ENCODE assay signal across 8 mouse cellular contexts in genomic region chr6:87671353-87671752, GRCm38 (mm10). TPM values are rescaled to one million over a fixed set of nuclear protein-coding genes. Genes with fewer than 3 reads are reported as not detected.
DNase-seq lines count a peak whose midpoint lies in the region; ATAC-seq and TF ChIP-seq lines count a peak whose summit lies in the region.

No protein-coding gene starts in this region.

- H3K4me3 ChIP-seq in lung, embryonic 16.5 days (ENCODE audit: low read length): peak overlapping the region; percentile 77
- peak overlapping the region; percentile 63 for H3K4me3 ChIP-seq in embryonic fibroblast, embryonic 13.5 days (ENCODE audit: insufficient read depth, low read length)
- H3K4me3 ChIP-seq in intestine, postnatal 0 days (ENCODE audit: low read depth, low read length): peak overlapping the region; percentile 61
- H3K4me3 ChIP-seq in neural tube, embryonic 14.5 days (ENCODE audit: low read depth, low read length): peak overlapping the region; percentile 80

- no peaks in the 10 kb centered on the region for H3K9me3 ChIP-seq in lung, embryonic 16.5 days (ENCODE audit: control insufficient read depth, low read length)
- H3K9me3 ChIP-seq in intestine, postnatal 0 days (ENCODE audit: control insufficient read depth): no peaks in the 10 kb centered on the region
- no peaks in the 10 kb centered on the region for H3K9me3 ChIP-seq in neural tube, embryonic 14.5 days (ENCODE audit: control insufficient read depth, low read length)

- H3K4me2 ChIP-seq in lung, embryonic 16.5 days (ENCODE audit: low read depth, low read length): peak overlapping the region; percentile 81
- peak overlapping the region; percentile 72 for H3K4me2 ChIP-seq in intestine, postnatal 0 days (replicated peaks; ENCODE audit: low read depth)
- peak overlapping the region; percentile 71 for H3K4me2 ChIP-seq in neural tube, embryonic 14.5 days (ENCODE audit: low read depth, low read length)

- DNase-seq in lung, postnatal 36 days: no peak
- no peak for DNase-seq in urinary bladder, adult 18-20 months (ENCODE audit: low spot score in 2 of 2)
- DNase-seq in adrenal gland, adult 8-10 months: no peak
- DNase-seq in embryo, embryonic 11 days: no peak

- TF ChIP-seq CTCF in embryonic fibroblast, embryonic 13.5 days (IDR thresholded peaks at IDR 0.05; ENCODE audit: borderline replicate concordance, insufficient read depth, low read length): no peak
- no peak for TF ChIP-seq CTCF in intestine, postnatal 0 days (IDR thresholded peaks at IDR 0.05; ENCODE audit: low read depth)

- no peaks in the 10 kb centered on the region for H3K36me3 ChIP-seq in lung, embryonic 16.5 days (ENCODE audit: control insufficient read depth, insufficient read depth, low read length)
- H3K36me3 ChIP-seq in intestine, postnatal 0 days (ENCODE audit: control insufficient read depth, insufficient read depth): no peaks in the 10 kb centered on the region; the same call in 1 of the 2 replicates
- no peaks in the 10 kb centered on the region for H3K36me3 ChIP-seq in neural tube, embryonic 14.5 days (ENCODE audit: control insufficient read depth, insufficient read depth, low read length)

- WGBS in lung, embryonic 16.5 days: 3% methylated on average over 8 of the region's 8 CpGs
- WGBS in intestine, postnatal 0 days: 2% methylated on average over 8 of the region's 8 CpGs
- WGBS in neural tube, embryonic 14.5 days: 16% methylated on average over 8 of the region's 8 CpGs

- no peak for TF ChIP-seq POLR2A in embryonic fibroblast, embryonic 13.5 days (IDR thresholded peaks at IDR 0.05; ENCODE audit: low read depth, low read length)

- H3K27me3 ChIP-seq in lung, embryonic 16.5 days (ENCODE audit: control insufficient read depth, insufficient read depth, low read depth, low read length): no peaks in the 10 kb centered on the region
- no peaks in the 10 kb centered on the region for H3K27me3 ChIP-seq in intestine, postnatal 0 days (replicated peaks; ENCODE audit: control insufficient read depth, insufficient read depth, low read length)
- no peaks in the 10 kb centered on the region for H3K27me3 ChIP-seq in neural tube, embryonic 14.5 days (ENCODE audit: control insufficient read depth, insufficient read depth, low read length)

- peak overlapping the region; percentile 76 for H3K9ac ChIP-seq in lung, embryonic 16.5 days (ENCODE audit: low read length)
- peak overlapping the region; percentile 45 for H3K9ac ChIP-seq in intestine, postnatal 0 days (ENCODE audit: low read depth, low read length)
- H3K9ac ChIP-seq in neural tube, embryonic 14.5 days (replicated peaks; ENCODE audit: low read depth, low read length): peak overlapping the region; percentile 50

- ATAC-seq in lung, embryonic 16.5 days (ENCODE audit: low read depth): no peak
- no peak for ATAC-seq in intestine, postnatal 0 days
- ATAC-seq in neural tube, embryonic 14.5 days (ENCODE audit: low read depth): no peak

- peaks cover 8% of the 10 kb centered on the region for H3K4me1 ChIP-seq in lung, embryonic 16.5 days (replicated peaks; ENCODE audit: control insufficient read depth, insufficient read depth, low read length)
- H3K4me1 ChIP-seq in embryonic fibroblast, embryonic 13.5 days (ENCODE audit: control insufficient read depth, insufficient read depth, low read length): 0 out of 2 replicates have a peak, but pooled peaks cover 2% of the 10 kb centered on the region
- H3K4me1 ChIP-seq in intestine, postnatal 0 days (replicated peaks; ENCODE audit: control insufficient read depth, insufficient read depth, low read length): peaks cover 4% of the 10 kb centered on the region; the same call in 1 of the 2 replicates
- peaks cover 4% of the 10 kb centered on the region; the same call in 1 of the 2 replicates for H3K4me1 ChIP-seq in neural tube, embryonic 14.5 days (ENCODE audit: control insufficient read depth, insufficient read depth, low read length)

- H3K27ac ChIP-seq in lung, embryonic 16.5 days (ENCODE audit: low read length): no peak overlapping the region
- no peak overlapping the region for H3K27ac ChIP-seq in embryonic fibroblast, embryonic 13.5 days (ENCODE audit: insufficient read depth, low read length)
- H3K27ac ChIP-seq in intestine, postnatal 0 days (ENCODE audit: low read depth, low read length): peak overlapping the region; percentile 63
- no peak overlapping the region for H3K27ac ChIP-seq in neural tube, embryonic 14.5 days (ENCODE audit: low read depth, low read length)

RNA-seq across cellular contexts. Expression of gene Aplf, which starts 0.6 kb away (rescaled TPM):
- polyA plus RNA-seq in lung, embryonic 16.5 days (2015; fragmentation: Nextera tagmentation; extraction: Ambion mirVana): 13.5 and 14.3 TPM in 2 replicates
- polyA plus RNA-seq in embryonic fibroblast, embryonic 13.5 days (2011; ENCODE audit: insufficient read length, low read depth, missing spikeins): 8.8 and 9.7 TPM in 2 replicates
- polyA plus RNA-seq in intestine, postnatal 0 days (2015; fragmentation: Nextera tagmentation; extraction: Ambion mirVana): 7.4 and 7.9 TPM in 2 replicates
- polyA plus RNA-seq in neural tube, embryonic 14.5 days (2014; fragmentation: Nextera tagmentation; extraction: Ambion mirVana): 9.7 and 10.2 TPM in 2 replicates
- 1 to 10 TPM; 7.4 to 9.6 (median 8.4) TPM for total RNA-seq in adrenal gland, adult 8-10 months (2022)

RNA-seq across cellular contexts. Expression of gene Efcc1, which starts 59.3 kb away (rescaled TPM):
- 4.5 and 5.3 TPM in 2 replicates for polyA plus RNA-seq in lung, embryonic 16.5 days (2015; fragmentation: Nextera tagmentation; extraction: Ambion mirVana)
- not detected in 2 replicates for polyA plus RNA-seq in embryonic fibroblast, embryonic 13.5 days (2011; ENCODE audit: insufficient read length, low read depth, missing spikeins)
- 0.86 and 0.98 TPM in 2 replicates for polyA plus RNA-seq in intestine, postnatal 0 days (2015; fragmentation: Nextera tagmentation; extraction: Ambion mirVana)
- 4.6 TPM in 2 replicates for polyA plus RNA-seq in neural tube, embryonic 14.5 days (2014; fragmentation: Nextera tagmentation; extraction: Ambion mirVana)
- under 1 TPM; 0.54 to 0.78 (median 0.65) TPM for total RNA-seq in adrenal gland, adult 8-10 months (2022)
